Mouse (Mus musculus) lung, adult 2 months (tissue): ENCODE measurements around the gene Fancg.

Experiments
- CTCF ChIP-seq: fragments of 200-500 bp; IDR thresholded peaks from 2 replicates; pipeline ENCODE4 v1.5.1; 2011; ENCODE audit warnings: mild to moderate bottlenecking, low read length, control low read depth; ENCODE audit not compliant: insufficient read depth
- POLR2A ChIP-seq: fragments of 200-500 bp; IDR thresholded peaks from 2 replicates; pipeline ENCODE4 v1.6.1; 2011; ENCODE audit warnings: low read depth, mild to moderate bottlenecking, control low read depth, low read length, borderline replicate concordance; ENCODE audit errors: extremely low read depth

DNA sequence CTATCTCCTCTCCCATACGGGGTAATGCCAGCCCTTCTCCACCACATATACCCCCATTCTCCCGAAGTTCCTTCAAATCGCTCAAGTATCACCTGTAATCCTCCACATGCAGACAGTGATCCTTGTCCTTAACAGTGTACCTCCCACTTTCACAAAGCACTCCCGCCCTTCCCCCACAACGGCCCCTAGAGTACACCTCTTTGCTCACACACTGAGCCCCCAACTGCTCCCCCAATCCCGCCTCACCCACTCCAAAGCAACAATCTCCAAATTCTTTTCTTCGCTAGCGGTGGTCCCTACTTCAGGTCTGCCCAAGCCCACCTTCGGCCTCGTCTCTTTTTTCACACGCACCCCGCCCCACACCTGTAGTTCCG, 35.0 kb upstream of the Fancg start:
- no peak for TF ChIP-seq POLR2A
- TF ChIP-seq CTCF = no peak
